Mouse (Mus musculus): ENCODE data around the gene Yap1.

GRCm38 (mm10) chr9:7902311-7902710 is 102.1 kb downstream of the Yap1 start:
- TF ChIP-seq POLR2A (IDR thresholded peaks at IDR 0.05; ENCODE audit: borderline replicate concordance, extremely low read depth, low read depth, low read length) (no peak), CTCF (IDR thresholded peaks at IDR 0.05; ENCODE audit: insufficient read depth, low read length) (no peak)
